Mouse (Mus musculus) mammary gland, adult 2 months (tissue): ENCODE results near the gene P2rx4. TPM values are rescaled to one million over a fixed set of nuclear protein-coding genes. Genes with fewer than 3 reads are reported as not detected.

Experiments used
- polyA plus RNA-seq: library from polyadenylated mRNA; depleted of rRNA; stranded (reverse); fragments of >200 nt; gene quantifications from 2 replicates; pipeline ENCODE4 v1.2.3, GENCODE M21; 2012; ENCODE audit warnings: low replicate concordance; rRNA removed

P2rx4 gene
- 75.4 and 100 TPM in 2 replicates for polyA plus RNA-seq

GRCm38 (mm10) chr5:122707276-122708181 lies at the start of gene P2rx4:
Gene P2rx4, plus strand, starts transcription at chr5:122707544.

Other genes starting within 250 kb of the P2rx4 start
- 48.5 and 50.7 TPM in 2 replicates for gene Atp2a2, start 205.3 kb upstream of the P2rx4 start, polyA plus RNA-seq
- 1.3 and 3.3 TPM in 2 replicates for gene Ift81, start 93.0 kb upstream of the P2rx4 start, polyA plus RNA-seq
- 26.9 and 34.8 TPM in 2 replicates for gene P2rx7, start 63.6 kb upstream of the P2rx4 start, polyA plus RNA-seq
- gene Camkk2, start 71.9 kb downstream of the P2rx4 start, polyA plus RNA-seq: 36.3 and 56.5 TPM in 2 replicates
- gene Anapc5, start 113.8 kb downstream of the P2rx4 start, polyA plus RNA-seq: 179 and 369 TPM in 2 replicates
- 6.0 and 9.6 TPM in 2 replicates for gene Rnf34, start 142.5 kb downstream of the P2rx4 start, polyA plus RNA-seq